Mouse (Mus musculus) Patski (cell line): ENCODE measurements around the gene Cdh26. TPM values are rescaled to one million over a fixed set of nuclear protein-coding genes. Genes with fewer than 3 reads are reported as not detected.

Experiments used
- ATAC-seq: fragments of 100-300 bp; one replicate; pipeline ENCODE4 v1.8.0; 2021
- CTCF ChIA-PET: fragments of 350-600 bp; sonication (Branson Sonifier 250); formaldehyde crosslinking; loops from one replicate; lab custom pipeline; 2022; ENCODE audit warnings: inconsistent platforms; lab: Charles Lee
- POLR2A ChIA-PET: fragments of 350-600 bp; sonication (Branson Sonifier 250); formaldehyde crosslinking; loops from one replicate; lab custom pipeline; 2022; ENCODE audit warnings: antibody characterized with exemption, inconsistent platforms; lab: Charles Lee
- DNase-seq: peaks from one replicate; pipeline ENCODE4 v3.0.0-alpha.2; 2011; ENCODE audit warnings: low read depth, low spot score
- H3K27me3 ChIP-seq: fragments of 371-371 bp; one replicate; pipeline ENCODE4 v1.5.1; 2021
- CTCF ChIP-seq: fragments of 100-300 bp; IDR thresholded peaks from one replicate; pipeline ENCODE4 v1.5.1; 2021
- in situ Hi-C: fragments of 300-500 bp; cut with MboI; formaldehyde crosslinking; loops from 3 replicates; pipeline ENCODE4 v1.11.1; 2018; ENCODE audit warnings: low pct_unique_long_range_greater_than_20kb, mixed read lengths
- polyA plus RNA-seq: library from polyadenylated mRNA; unstranded; gene quantifications from one replicate; pipeline ENCODE4 v1.2.3, GENCODE M21; 2021

Gene Cdh26
- polyA plus RNA-seq, 1 experiment from 2014 or later: not detected

GRCm38 (mm10) chr2:178531226-178531625 lies 100.9 kb downstream of the Cdh26 start:
- CTCF ChIA-PET: no interaction called here
- in situ Hi-C loops: no loop called here

GRCm38 (mm10) chr2:178536574-178536973 lies 106.2 kb downstream of the Cdh26 start:
- no peak for DNase-seq
- H3K27me3 ChIP-seq: peaks cover 6% of the 10 kb centered on the region
- in situ Hi-C loops: no loop called here
- POLR2A ChIA-PET: no interaction called here
- ATAC-seq: no peak
- CTCF ChIA-PET: no interaction called here
- no peak for TF ChIP-seq CTCF

More at GRCm38 (mm10) chr2:178531226-178531625, 100.9 kb downstream of the Cdh26 start:
- no peak for DNase-seq
- TF ChIP-seq CTCF: no peak
- H3K27me3 ChIP-seq: no peaks in the 10 kb centered on the region
- POLR2A ChIA-PET: no interaction called here
- no peak for ATAC-seq

Other genes with a start within 250 kb of the Cdh26 start
- gene Sycp2, start 22.8 kb upstream of the Cdh26 start, polyA plus RNA-seq: 0.04 TPM
- 1.4 TPM for gene Ppp1r3d, start 16.1 kb upstream of the Cdh26 start, polyA plus RNA-seq
- 3.4 TPM for gene Fam217b, start 16.0 kb upstream of the Cdh26 start, polyA plus RNA-seq